Mouse (Mus musculus): Measurements from ENCODE around the gene Adamtsl2. TPM values are rescaled to one million over a fixed set of nuclear protein-coding genes. Genes with fewer than 3 reads are reported as not detected.

Adamtsl2 gene
- total RNA-seq, 2 experiments from 2014 or later = 22.0 to 22.2 TPM

- DNase-seq (ENCODE audit: low spot score in 2 of 2) = no peak
- intact Hi-C loops (cut with DNase I) = loop anchor here (10.0 kb wide), 1 partner anchor 68 kb away; no protein-coding TSS in a partner anchor
Observed at GRCm38 (mm10) chr2:27146840-27147239, 67.7 kb downstream of the Adamtsl2 start.

- intact Hi-C loops (cut with DNase I) = loop anchor here (10.0 kb wide), 1 partner anchor 65 kb away; no protein-coding TSS in a partner anchor
- no peak for DNase-seq (ENCODE audit: low spot score in 2 of 2)
Observed at GRCm38 (mm10) chr2:27149457-27149856, 70.3 kb downstream of the Adamtsl2 start.

- DNase-seq (ENCODE audit: low spot score in 2 of 2) = no peak
- intact Hi-C loops (cut with DNase I) = no loop called here
Observed at GRCm38 (mm10) chr2:27154466-27155185, 75.4 kb downstream of the Adamtsl2 start.

- intact Hi-C loops (cut with DNase I) = no loop called here
Observed at GRCm38 (mm10) chr2:27156596-27156995, 77.4 kb downstream of the Adamtsl2 start.

More at GRCm38 (mm10) chr2:27156596-27156995, 77.4 kb downstream of the Adamtsl2 start:
- no peak for DNase-seq (ENCODE audit: low spot score in 2 of 2)

Other genes with a start within 250 kb of the Adamtsl2 start
- gene Abo, start 214.4 kb upstream of the Adamtsl2 start, total RNA-seq (2021) = not detected
- 10 to 100 TPM; 26.7 to 27.0 TPM for gene Surf6, start 176.5 kb upstream of the Adamtsl2 start, total RNA-seq (2021)
- 10 to 100 TPM; 45.7 to 46.8 TPM for gene Med22, start 168.7 kb upstream of the Adamtsl2 start, total RNA-seq (2021)
- gene Rpl7a, start 168.6 kb upstream of the Adamtsl2 start, total RNA-seq (2021) = 100 to 1,000 TPM; 223 to 256 TPM
- 10 to 100 TPM; 33.2 to 34.0 TPM for gene Surf2, start 163.0 kb upstream of the Adamtsl2 start, total RNA-seq (2021)
- gene Surf1, start 162.8 kb upstream of the Adamtsl2 start, total RNA-seq (2021) = 100 to 1,000 TPM in 1 of 2 experiments, 10 to 100 TPM in 1; 95.5 to 106 TPM
- gene Surf4, start 145.5 kb upstream of the Adamtsl2 start, total RNA-seq (2021) = 10 to 100 TPM; 49.5 to 53.0 TPM
- under 1 TPM; 0.15 to 0.41 TPM for gene Stkld1, start 145.3 kb upstream of the Adamtsl2 start, total RNA-seq (2021)
- gene Rexo4, start 115.0 kb upstream of the Adamtsl2 start, total RNA-seq (2021) = 10 to 100 TPM; 48.2 to 68.2 TPM
- 1 to 10 TPM in 1 of 2 experiments, under 1 TPM in 1; 0.77 to 1.8 TPM for gene Adamts13, start 106.0 kb upstream of the Adamtsl2 start, total RNA-seq (2021)
- gene Cacfd1, start 69.5 kb upstream of the Adamtsl2 start, total RNA-seq (2021) = 10 to 100 TPM; 41.5 to 50.0 TPM
- 10 to 100 TPM; 32.2 to 32.4 TPM for gene Slc2a6, start 51.4 kb upstream of the Adamtsl2 start, total RNA-seq (2021)
- gene Mymk, start 7.2 kb upstream of the Adamtsl2 start, total RNA-seq (2021) = under 1 TPM in 1 of 2 experiments, not detected in 1; 0.44 TPM
- 100 to 1,000 TPM; 112 to 122 TPM for gene Fam163b, start 63.1 kb downstream of the Adamtsl2 start, total RNA-seq (2021)
- under 1 TPM; 0.41 to 0.44 TPM for gene Dbh, start 85.9 kb downstream of the Adamtsl2 start, total RNA-seq (2021)
- 10 to 100 TPM in 1 of 2 experiments, 1 to 10 TPM in 1; 7.4 to 10.8 TPM for gene Sardh, start 169.0 kb downstream of the Adamtsl2 start, total RNA-seq (2021)